Mouse (Mus musculus): ENCODE results near the gene Lrrtm3.

- TF ChIP-seq CTCF (conservative IDR thresholded peaks at IDR 0.05 in 1 of 2, IDR thresholded peaks at IDR 0.05 in 1 of 2; ENCODE audit: low read depth in 2 of 2, low read length in 2 of 2) (no peak), GABPA (IDR thresholded peaks at IDR 0.05; ENCODE audit: insufficient replicate concordance, low read depth, low read length) (no peak), HCFC1 (IDR thresholded peaks at IDR 0.05; ENCODE audit: low read depth, low read length) (no peak), POLR2A (IDR thresholded peaks at IDR 0.05; ENCODE audit: low read depth, low read length) (no peak), NELFE (IDR thresholded peaks at IDR 0.05; ENCODE audit: low read depth, low read length) (no peak), MEF2A (IDR thresholded peaks at IDR 0.05; ENCODE audit: borderline replicate concordance, low read depth, low read length) (no peak), POLR2AphosphoS2 (IDR thresholded peaks at IDR 0.05; ENCODE audit: low read depth, low read length) (no peak), MAZ (IDR thresholded peaks at IDR 0.05; ENCODE audit: low read depth, low read length) (no peak), CHD2 (IDR thresholded peaks at IDR 0.05; ENCODE audit: low read length) (no peak)
These were observed 40.5 kb upstream of the Lrrtm3 start for GRCm38 (mm10) chr10:64130397-64131150.
